Mouse (Mus musculus) gastrocnemius, postnatal 4 days (tissue): ENCODE results near the gene Tecpr2. TPM values are rescaled to one million over a fixed set of nuclear protein-coding genes. Genes with fewer than 3 reads are reported as not detected.
"Not testable (repeated sequence)": the region's sequence is repeated elsewhere in the genome, so short reads cannot be mapped to it uniquely, and the experiment has no call there.

Experiments used
- DNase-seq, 2 experiments: peaks; one replicate each; pipeline ENCODE4 v3.0.0; 2021 to 2022; ENCODE audit warnings: low spot score in 2 of 2, mixed read lengths in 2 of 2
- long read RNA-seq, 2 experiments: library from polyadenylated mRNA; stranded (forward); transcript quantifications; one replicate each; pipeline ENCODE4 v2.0.0; 2021
- total RNA-seq, 2 experiments: library from RNA; stranded (reverse); gene quantifications; 2 replicates each; pipeline ENCODE4 v1.2.3; 2021

Gene Tecpr2
- total RNA-seq = 1 to 10 TPM; 4.8 to 5.4 TPM
- long read RNA-seq, experiment 1, partial matches to known transcripts = 1 of 1 reads
- long read RNA-seq, experiment 1, other reads (novel, unspliced or antisense) = 0 of 1 reads
- long read RNA-seq, experiment 2, full-length matches to known transcripts = 1 of 4 reads
- long read RNA-seq, experiment 2, partial matches to known transcripts = 3 of 4 reads
- long read RNA-seq, experiment 2, other reads (novel, unspliced or antisense) = 0 of 4 reads

- DNase-seq = peak; percentile 82 to 95
These were observed at the start of gene Tecpr2, which contains the start of gene Cinp for GRCm38 (mm10) chr12:110889036-110890020. Gene Tecpr2 (plus strand): TSS chr12:110889264. Gene Cinp (minus strand): TSS chr12:110889145.

DNA sequence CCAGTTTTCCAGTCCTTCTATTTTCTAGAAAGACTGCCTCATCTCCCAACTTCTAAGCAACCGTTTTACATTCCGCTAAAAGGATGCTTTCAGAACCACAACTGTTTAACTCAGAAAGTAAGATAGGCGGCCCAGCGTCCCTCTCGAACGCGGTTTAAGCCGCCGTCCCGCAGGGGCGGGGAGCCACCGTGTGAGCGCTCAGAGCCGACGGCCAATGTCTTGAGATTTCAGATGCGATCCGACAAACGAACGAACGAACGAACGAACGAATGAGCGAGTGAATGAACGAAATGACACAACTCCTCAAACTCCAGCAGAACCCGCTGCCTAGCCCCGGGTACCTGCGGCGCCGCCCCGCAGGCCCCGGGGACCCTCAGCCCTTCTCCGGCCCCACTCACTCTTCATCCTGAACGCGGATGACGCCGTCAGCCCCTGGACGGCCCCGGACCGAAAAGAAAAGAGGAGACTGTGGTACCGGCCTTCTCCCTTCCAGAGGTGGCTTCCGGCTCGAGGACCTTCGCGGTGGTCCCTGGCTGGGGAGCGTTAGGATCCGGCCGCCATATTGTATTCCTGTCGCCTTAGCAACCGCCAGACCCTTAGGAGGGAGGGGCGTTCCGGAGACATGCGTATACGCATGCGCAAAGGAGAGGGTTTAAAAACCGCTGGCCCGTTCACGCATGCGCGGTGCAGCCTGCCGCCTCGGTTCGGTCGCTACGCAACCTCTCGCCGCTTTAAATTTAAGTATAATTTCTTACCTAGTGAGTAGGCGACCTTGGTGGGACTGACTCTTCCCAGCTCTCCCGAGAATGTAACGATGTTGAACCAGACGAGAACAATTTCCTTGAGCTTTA is 48.5 kb upstream of the Tecpr2 start, which contains the start of gene Mok:
TSS of gene Mok (minus strand) at position 592 of the 851 bp plus-strand sequence.
- DNase-seq = peak; percentile 93 to 94

DNA sequence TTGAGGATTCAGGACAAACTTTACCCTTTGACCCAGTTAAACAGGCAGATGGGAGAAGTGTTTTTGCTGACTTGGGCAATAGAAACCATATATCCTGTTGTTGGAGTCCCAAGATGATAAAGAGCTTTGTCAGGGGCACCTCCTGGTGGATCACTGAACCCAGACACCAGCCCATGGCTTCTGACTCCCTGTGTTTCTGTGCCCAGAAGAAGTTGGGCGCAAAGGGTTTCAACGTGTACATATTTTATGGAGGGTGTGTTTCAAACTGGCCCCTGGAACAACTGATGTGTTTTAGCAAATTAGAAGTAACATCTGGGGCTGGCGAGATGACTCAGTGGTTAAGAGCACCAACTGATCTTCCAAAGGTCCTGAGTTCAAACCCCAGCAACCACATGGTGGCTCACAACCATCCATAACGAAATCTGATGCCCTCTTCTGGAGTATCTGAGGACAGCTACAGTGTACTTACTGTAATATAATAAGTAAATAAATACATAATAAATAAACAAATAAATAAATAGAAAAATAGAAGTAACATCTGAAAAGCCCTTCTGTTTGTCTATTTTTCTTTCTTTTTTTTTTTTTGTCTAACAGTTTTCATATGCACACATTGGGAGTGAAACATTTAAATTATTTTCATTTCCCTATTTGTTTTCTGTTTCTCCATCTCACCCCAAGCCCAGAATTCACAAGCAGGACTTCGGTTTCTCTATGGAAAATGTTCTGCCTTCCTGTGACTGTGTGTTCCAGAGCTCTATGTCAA is 47.2 kb upstream of the Tecpr2 start:
- DNase-seq = no peak

DNA sequence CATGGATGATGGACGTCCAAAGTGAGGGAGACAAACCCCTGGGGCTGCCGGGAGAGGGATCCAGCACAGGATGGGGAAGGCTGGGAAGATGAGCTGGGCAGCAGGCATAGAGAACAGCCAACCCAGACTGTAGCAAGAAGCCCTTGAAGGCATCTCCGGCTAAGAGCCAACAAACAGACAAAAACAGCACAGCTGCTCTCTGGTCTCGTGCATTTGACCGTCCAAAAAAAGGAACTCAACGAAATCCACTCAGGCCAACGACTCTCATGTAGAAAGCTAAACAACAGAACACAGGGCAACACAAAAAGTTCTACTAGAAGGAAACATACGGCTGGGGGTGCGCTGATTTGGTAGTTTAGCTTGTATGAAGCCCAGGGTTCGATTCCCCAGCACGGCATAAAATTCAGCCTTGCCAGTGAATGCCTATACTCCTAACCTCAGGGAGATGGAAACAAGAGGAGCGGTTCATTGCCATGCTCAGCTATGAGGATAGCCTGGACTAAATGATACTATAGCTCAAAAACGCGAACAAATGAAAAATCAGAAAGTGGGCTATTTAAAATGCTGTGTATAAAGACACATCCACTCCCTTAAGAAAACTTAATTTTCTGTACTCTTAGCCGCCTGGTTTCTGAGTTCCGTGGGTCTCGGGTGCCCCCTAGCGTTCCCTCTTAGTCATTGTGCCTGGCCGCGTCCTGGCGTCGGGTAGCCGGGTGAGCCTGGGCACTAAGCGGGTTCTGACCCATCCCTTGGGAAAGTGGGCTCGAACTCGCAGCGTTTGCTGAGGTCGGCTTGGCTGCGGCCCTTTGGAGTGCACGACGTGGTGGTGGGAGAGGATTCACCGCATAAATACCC is 45.6 kb upstream of the Tecpr2 start:
- peak; percentile 67 to 80 for DNase-seq

DNA sequence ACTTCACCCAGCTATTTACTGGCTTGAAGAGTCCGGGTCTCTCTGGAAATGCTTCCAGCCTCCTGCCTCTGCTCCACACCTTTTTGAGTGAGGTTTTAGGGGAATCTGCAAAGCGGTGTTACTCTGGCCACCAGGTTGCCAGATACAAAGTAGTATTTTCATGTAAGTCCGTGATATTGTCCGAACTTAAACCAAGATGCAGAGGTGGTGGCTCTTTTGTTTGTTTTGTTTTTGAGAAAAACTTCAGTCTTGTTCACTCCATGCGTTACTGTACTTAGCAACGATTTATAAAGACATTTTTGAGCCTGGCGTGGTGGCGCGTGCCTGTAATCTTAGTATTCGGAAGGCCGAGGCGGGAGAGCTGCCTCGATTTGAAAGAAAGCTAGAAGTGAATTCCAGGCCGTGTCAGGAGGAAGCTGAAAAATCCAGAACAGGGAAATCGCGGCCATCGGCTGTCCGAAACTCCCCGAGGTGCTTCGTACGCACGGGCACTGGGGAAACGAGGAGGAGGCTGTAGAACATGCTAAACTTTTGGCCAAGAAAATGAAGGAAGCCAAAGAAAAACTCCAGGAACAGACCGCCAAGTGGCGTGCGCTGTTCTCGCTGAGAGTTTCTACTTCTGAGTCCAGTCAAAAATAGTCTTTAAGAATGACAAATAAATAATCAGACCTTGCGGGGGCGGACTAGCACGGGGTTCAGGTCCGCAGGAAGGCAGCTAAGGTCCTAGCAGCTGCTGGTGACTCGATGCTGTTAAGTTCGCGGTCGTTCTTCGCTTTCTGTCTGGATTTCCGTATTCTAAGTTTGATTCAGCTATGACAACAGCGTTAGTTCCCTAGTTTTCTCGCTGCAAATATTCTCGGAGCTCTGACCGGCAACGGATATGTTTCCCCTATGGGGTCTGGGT is 44.6 kb upstream of the Tecpr2 start:
- DNase-seq = peak in 1 of 2 experiments; percentile 44

GRCm38 (mm10) chr12:110845131-110845880 is 43.8 kb upstream of the Tecpr2 start:
- DNase-seq = peak; percentile 83 to 85

- no peak for DNase-seq
These were observed 42.8 kb upstream of the Tecpr2 start for GRCm38 (mm10) chr12:110846191-110846765.

DNA sequence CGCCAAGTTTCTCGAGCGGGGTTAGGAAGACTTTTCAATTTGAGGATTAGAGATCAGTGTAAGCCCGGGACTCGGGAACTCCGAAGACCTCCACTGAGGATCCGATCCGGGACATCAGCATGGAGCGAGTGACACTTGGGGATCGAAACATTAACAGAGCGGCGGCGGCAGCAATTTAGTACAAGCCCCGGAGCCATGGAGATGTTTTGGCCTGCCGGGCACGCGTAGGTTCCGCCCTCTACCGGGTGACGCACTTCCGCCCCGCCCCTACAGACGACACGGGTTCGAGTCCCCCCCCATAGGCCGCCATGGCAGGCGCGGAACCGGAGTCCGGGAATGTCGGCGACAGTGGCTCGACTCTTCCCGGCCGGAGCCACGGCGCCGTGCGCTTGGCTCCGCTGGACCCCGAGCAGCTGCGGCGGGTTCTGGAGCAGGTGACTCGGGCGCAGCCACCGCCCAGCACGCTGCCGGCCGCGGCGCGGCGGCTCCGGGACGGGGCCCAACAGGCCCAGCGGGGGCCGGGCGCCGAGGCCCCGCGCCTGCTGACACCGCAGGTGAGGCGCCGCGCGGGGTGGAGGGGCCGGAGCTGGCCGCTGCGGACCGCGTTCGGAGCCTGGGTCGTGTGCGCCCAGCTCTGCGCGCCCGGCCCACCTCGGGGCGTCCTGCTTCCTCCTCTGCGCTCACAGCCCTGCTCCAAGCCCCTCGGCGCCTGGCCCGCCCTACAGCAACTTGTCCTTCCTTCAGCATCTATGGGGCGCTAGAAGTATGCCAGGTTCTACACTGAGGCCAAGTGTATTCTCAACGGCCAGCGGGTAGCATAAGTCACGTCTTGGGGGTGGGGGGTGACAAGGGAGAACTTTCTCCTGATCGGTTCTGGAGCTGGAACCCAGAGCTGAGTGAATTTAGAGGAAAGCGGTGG is 38.8 kb upstream of the Tecpr2 start, which contains the start of gene Zfp839:
TSS of gene Zfp839 (plus strand) at position 244 of the 919 bp plus-strand sequence.
- DNase-seq = peak; percentile 75 to 85

- no peak for DNase-seq
These were observed 38.2 kb upstream of the Tecpr2 start for GRCm38 (mm10) chr12:110850929-110851256.

GRCm38 (mm10) chr12:110851414-110851813 is 37.6 kb upstream of the Tecpr2 start:
- no peak for DNase-seq

DNA sequence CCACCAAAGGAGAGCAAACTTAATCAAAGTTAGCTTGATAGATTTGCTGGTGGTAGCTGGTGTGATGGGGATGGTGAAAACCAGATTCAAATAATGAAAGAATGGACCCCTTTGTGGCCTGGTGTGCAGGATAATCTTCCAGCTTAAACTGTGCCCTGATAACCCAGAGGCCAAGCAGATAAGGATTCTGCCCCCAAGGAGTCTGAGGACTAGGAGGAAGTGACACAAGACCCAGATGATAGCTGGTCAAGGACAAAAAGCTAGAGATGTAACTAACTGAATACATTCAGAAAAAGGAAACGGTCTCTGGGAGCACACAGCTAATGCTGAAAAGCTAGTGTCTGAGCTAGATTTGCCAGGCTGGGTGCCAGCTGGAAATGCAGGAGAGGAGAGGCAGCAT is 37.1 kb upstream of the Tecpr2 start:
- DNase-seq = no peak

DNA sequence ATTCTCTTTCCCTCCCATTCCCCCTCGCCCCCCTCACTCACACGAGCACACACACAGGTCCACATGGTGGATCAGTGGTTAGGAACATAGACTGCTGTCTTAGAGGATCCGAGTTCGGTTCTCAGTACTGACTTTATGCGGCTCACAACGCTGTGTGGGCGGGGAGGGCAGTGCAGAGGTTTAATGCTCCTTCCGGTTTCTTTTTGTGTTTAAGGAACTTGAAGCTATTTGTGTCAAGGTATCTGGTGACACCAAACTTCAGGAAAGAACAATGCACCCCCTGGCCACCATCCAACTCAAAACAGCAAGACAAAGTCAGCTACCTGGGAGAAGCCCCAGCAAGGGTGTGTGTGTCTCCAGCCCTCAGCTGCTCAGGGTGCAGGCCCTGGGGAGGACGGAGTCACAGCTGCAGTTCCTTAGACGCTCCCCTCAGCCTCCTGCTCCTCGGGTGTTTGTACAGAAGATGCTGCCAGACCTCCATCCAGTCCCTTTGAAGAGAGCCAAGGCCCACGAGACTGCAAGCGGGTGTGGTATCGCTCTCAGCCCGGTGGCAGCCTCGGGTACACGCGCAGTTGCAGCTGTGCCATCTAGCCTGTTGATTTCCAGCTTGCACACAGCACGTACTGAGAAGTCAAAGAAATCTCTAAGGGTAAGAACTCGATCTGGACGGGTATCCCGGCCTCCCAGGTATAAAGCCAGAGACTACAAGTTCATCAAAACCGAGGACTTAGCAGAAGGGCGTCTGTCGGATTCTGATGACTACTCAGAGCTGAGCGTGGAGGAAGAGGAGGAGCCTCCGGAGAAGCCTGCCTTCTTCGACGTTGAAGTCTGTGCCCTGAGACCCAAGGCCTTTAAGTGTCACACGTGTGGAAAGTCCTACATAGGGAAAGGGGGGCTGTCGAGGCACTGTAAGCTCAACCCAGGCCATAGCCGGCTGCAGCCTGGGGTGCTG is 34.0 kb upstream of the Tecpr2 start:
- DNase-seq = no peak

GRCm38 (mm10) chr12:110857196-110857595 is 31.9 kb upstream of the Tecpr2 start:
- DNase-seq = no peak

DNA sequence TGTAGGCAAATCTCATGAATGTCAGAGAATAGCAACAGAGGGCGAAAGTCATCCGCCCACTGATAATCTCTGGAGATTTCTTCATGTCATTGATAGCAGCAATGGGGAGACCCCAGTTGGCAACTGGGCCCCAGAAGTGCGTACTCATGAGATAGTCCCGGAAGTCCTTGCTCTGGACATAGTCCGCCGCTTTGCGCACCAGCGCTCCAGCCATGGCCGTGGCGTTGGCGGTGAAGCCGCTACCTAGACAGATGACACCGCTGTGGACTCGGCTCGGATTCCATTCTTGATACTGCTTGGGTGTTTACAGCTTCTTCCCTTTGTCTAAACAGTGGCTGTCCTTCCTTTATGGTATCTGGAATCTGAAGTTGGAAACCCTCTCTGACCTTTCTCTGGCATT is 30.4 kb upstream of the Tecpr2 start:
- DNase-seq = not testable (repeated sequence)

GRCm38 (mm10) chr12:110860293-110860692 is 28.8 kb upstream of the Tecpr2 start:
- no peak for DNase-seq
